Mouse (Mus musculus) MEL (cell line): ENCODE measurements around the gene Fam160a1. TPM values are rescaled to one million over a fixed set of nuclear protein-coding genes. Genes with fewer than 3 reads are reported as not detected.

Experiments
- DNase-seq: peaks from one replicate; pipeline ENCODE4 v3.0.0; 2011; ENCODE audit warnings: low read depth, low spot score
- H3K27ac ChIP-seq: 2 replicates; pipeline ENCODE4 v1.5.1; 2012; ENCODE audit warnings: low read depth, mild to moderate bottlenecking, control low read depth, low read length, moderate library complexity; ENCODE audit not compliant: control insufficient read depth
- H3K27me3 ChIP-seq, 2 experiments: fragments of 150-350 bp in 1 of 2; sonication (generic) in 1 of 2; 2 replicates each; pipeline ENCODE4 v1.6.1; 2012; ENCODE audit warnings: low read length in 2 of 2, mild to moderate bottlenecking in 2 of 2, improper control_type of control experiment in 1 of 2, moderate library complexity in 1 of 2; ENCODE audit not compliant: insufficient read depth in 2 of 2, control insufficient read depth in 1 of 2
- H3K36me3 ChIP-seq, 2 experiments: 2 replicates each; pipeline ENCODE4 v1.6.1; 2012 to 2014; ENCODE audit warnings: low read length in 2 of 2, improper control_type of control experiment in 1 of 2, inconsistent platforms in 1 of 2, mild to moderate bottlenecking in 1 of 2; ENCODE audit not compliant: insufficient read depth in 2 of 2, control insufficient read depth in 1 of 2
- H3K4me1 ChIP-seq, 2 experiments: fragments of 150-350 bp in 1 of 2; sonication (generic) in 1 of 2; 2 replicates each; pipeline ENCODE4 v1.6.1; 2012; ENCODE audit warnings: low read length in 2 of 2, improper control_type of control experiment in 1 of 2, mild to moderate bottlenecking in 1 of 2; ENCODE audit not compliant: insufficient read depth in 2 of 2, control insufficient read depth in 1 of 2
- H3K4me3 ChIP-seq, 2 experiments: fragments of 150-350 bp in 1 of 2; sonication (generic) in 1 of 2; 2 replicates each; pipeline ENCODE4 v1.5.1; 2012; ENCODE audit warnings: low read depth in 2 of 2, low read length in 2 of 2, mild to moderate bottlenecking in 2 of 2, moderate library complexity in 2 of 2, control low read depth in 1 of 2, improper control_type of control experiment in 1 of 2; ENCODE audit not compliant: control insufficient read depth in 1 of 2, insufficient read depth in 1 of 2
- H3K79me2 ChIP-seq: 2 replicates; pipeline ENCODE4 v1.6.1; 2012; ENCODE audit warnings: mild to moderate bottlenecking, low read length, moderate library complexity; ENCODE audit not compliant: control insufficient read depth, poor library complexity, insufficient read depth
- H3K9ac ChIP-seq: 2 replicates; pipeline ENCODE4 v1.6.1; 2012; ENCODE audit warnings: low read depth, mild to moderate bottlenecking, control low read depth, low read length, moderate library complexity; ENCODE audit not compliant: control insufficient read depth, poor library complexity, severe bottlenecking
- H3K9me3 ChIP-seq: fragments of 150-350 bp; sonication (generic); replicated peaks from 2 replicates; pipeline ENCODE4 v1.6.1; 2012; ENCODE audit warnings: mild to moderate bottlenecking, low read length, improper control_type of control experiment, moderate library complexity; ENCODE audit not compliant: insufficient read depth
- CTCF ChIP-seq, 3 experiments: IDR thresholded peaks in 2 of 3; conservative IDR thresholded peaks in 1 of 3; 2 replicates each; pipeline ENCODE4 v1.5.1; 2011 to 2012; ENCODE audit warnings: low read length in 3 of 3, low read depth in 2 of 3, mild to moderate bottlenecking in 2 of 3, improper control_type of control experiment in 1 of 3, inconsistent platforms in 1 of 3, mixed read lengths in 1 of 3, moderate library complexity in 1 of 3; ENCODE audit not compliant: control insufficient read depth in 1 of 3, insufficient read depth in 1 of 3, poor library complexity in 1 of 3, severe bottlenecking in 1 of 3
- E2F4 ChIP-seq: IDR thresholded peaks from 2 replicates; pipeline ENCODE4 v1.6.1; 2011; ENCODE audit warnings: low read depth, low read length, improper control_type of control experiment, borderline replicate concordance
- GABPA ChIP-seq: IDR thresholded peaks from 2 replicates; pipeline ENCODE4 v1.6.1; 2012; ENCODE audit warnings: low read depth, mild to moderate bottlenecking, inconsistent platforms, low read length, improper control_type of control experiment, moderate library complexity
- GATA1 ChIP-seq: IDR thresholded peaks from 2 replicates; pipeline ENCODE4 v1.6.1; 2011; ENCODE audit warnings: low read depth, low read length, improper control_type of control experiment
- HCFC1 ChIP-seq: IDR thresholded peaks from 2 replicates; pipeline ENCODE4 v1.6.1; 2012; ENCODE audit warnings: low read depth, mild to moderate bottlenecking, inconsistent platforms, low read length, improper control_type of control experiment, moderate library complexity
- MAFK ChIP-seq: IDR thresholded peaks from 2 replicates; pipeline ENCODE4 v1.6.1; 2011; ENCODE audit warnings: low read depth, mild to moderate bottlenecking, low read length, improper control_type of control experiment, borderline replicate concordance
- MAX ChIP-seq: IDR thresholded peaks from 2 replicates; pipeline ENCODE4 v1.6.1; 2011; ENCODE audit warnings: low read length, improper control_type of control experiment
- MEF2A ChIP-seq: IDR thresholded peaks from 2 replicates; pipeline ENCODE4 v1.6.1; 2014; ENCODE audit warnings: low read depth, mild to moderate bottlenecking, inconsistent platforms, low read length, improper control_type of control experiment; ENCODE audit not compliant: poor library complexity, insufficient replicate concordance, severe bottlenecking; ENCODE audit errors: extremely low read depth
- MYB ChIP-seq: IDR thresholded peaks from 2 replicates; pipeline ENCODE4 v1.6.1; 2011; ENCODE audit warnings: mild to moderate bottlenecking, low read depth, low read length, improper control_type of control experiment
- RCOR1 ChIP-seq: IDR thresholded peaks from 2 replicates; pipeline ENCODE4 v1.6.1; 2012; ENCODE audit warnings: low read depth, mild to moderate bottlenecking, inconsistent platforms, low read length, improper control_type of control experiment
- SMC3 ChIP-seq: IDR thresholded peaks from 2 replicates; pipeline ENCODE4 v1.6.1; 2011; ENCODE audit warnings: low read depth, low read length, improper control_type of control experiment
- TAL1 ChIP-seq: IDR thresholded peaks from 2 replicates; pipeline ENCODE4 v1.6.1; 2012; ENCODE audit warnings: mild to moderate bottlenecking, inconsistent platforms, low read length, moderate library complexity, mixed read lengths
- TBP ChIP-seq: IDR thresholded peaks from 2 replicates; pipeline ENCODE4 v1.8.0; 2011; ENCODE audit warnings: low read depth, low read length, improper control_type of control experiment
- TCF12 ChIP-seq: IDR thresholded peaks from 2 replicates; pipeline ENCODE4 v1.6.1; 2014; ENCODE audit warnings: low read depth, mild to moderate bottlenecking, inconsistent platforms, low read length, improper control_type of control experiment, moderate library complexity
- UBTF ChIP-seq: IDR thresholded peaks from 2 replicates; pipeline ENCODE4 v1.6.1; 2012; ENCODE audit warnings: low read depth, mild to moderate bottlenecking, inconsistent platforms, low read length, improper control_type of control experiment, moderate library complexity, borderline replicate concordance; ENCODE audit not compliant: insufficient read depth
- USF2 ChIP-seq, 2 experiments: IDR thresholded peaks; 2 replicates each; pipeline ENCODE4 v1.6.1; 2011 to 2012; ENCODE audit warnings: improper control_type of control experiment in 2 of 2, low read length in 2 of 2, borderline replicate concordance in 1 of 2, inconsistent platforms in 1 of 2, low read depth in 1 of 2, mild to moderate bottlenecking in 1 of 2; ENCODE audit not compliant: insufficient read depth in 1 of 2
- ZC3H11A ChIP-seq: IDR thresholded peaks from 2 replicates; pipeline ENCODE4 v1.6.1; 2012; ENCODE audit warnings: low read depth, mild to moderate bottlenecking, inconsistent platforms, low read length, improper control_type of control experiment
- ZKSCAN1 ChIP-seq: IDR thresholded peaks from 2 replicates; pipeline ENCODE4 v1.6.1; 2012; ENCODE audit warnings: low read depth, mild to moderate bottlenecking, inconsistent platforms, low read length, improper control_type of control experiment, moderate library complexity
- ZMIZ1 ChIP-seq: IDR thresholded peaks from 2 replicates; pipeline ENCODE4 v1.6.1; 2012; ENCODE audit warnings: low read depth, mild to moderate bottlenecking, inconsistent platforms, low read length, improper control_type of control experiment, moderate library complexity
- polyA plus RNA-seq, 2 experiments: library from polyadenylated mRNA; stranded (reverse) in 1 of 2; unstranded in 1 of 2; fragments of >175 nt in 1 of 2; fragments of >200 nt in 1 of 2; gene quantifications; 2 replicates each; pipeline versions ENCODE4 v1.2.1 to v1.2.4; 2012; ENCODE audit warnings: low replicate concordance in 2 of 2, low read depth in 1 of 2; ENCODE audit not compliant: insufficient read length in 2 of 2, insufficient read depth in 1 of 2, missing spikeins in 1 of 2
- total RNA-seq: library from RNA; depleted of rRNA; stranded (reverse); fragments of 300-350 nt; gene quantifications from 2 replicates; pipeline ENCODE4 v1.2.3, GENCODE M21; 2012

Fam160a1 gene
- total and polyA plus RNA-seq, 3 experiments, result not detected

DNA sequence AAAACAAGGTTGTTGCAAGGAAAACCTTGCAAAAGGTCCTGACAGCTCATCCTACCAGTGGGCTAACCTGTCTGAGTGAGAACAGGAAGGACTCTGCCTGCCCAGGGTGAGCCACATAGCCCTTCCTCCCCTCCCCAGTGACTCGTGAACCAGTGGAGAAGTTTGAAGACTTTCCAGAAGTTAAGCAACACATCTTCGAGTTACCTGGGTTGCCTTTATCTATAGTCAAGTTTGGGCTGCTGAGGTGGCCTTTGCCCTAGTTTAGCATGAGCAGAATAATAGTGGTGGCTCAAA is 182.0 kb downstream of the Fam160a1 start:
- TF ChIP-seq MAX (no peak), TBP (no peak), E2F4 (no peak), RCOR1 (no peak), MAFK (no peak), ZC3H11A (no peak), CTCF (IDR thresholded peaks at IDR 0.05 in 2 of 3, conservative IDR thresholded peaks at IDR 0.05 in 1 of 3; ENCODE audit: control insufficient read depth in 1 of 3, insufficient read depth in 1 of 3, low read depth in 2 of 3, low read length in 3 of 3, poor library complexity in 1 of 3, severe bottlenecking in 1 of 3) (no peak), TAL1 (no peak), MYB (no peak), GABPA (no peak), TCF12 (no peak), ZMIZ1 (no peak), ZKSCAN1 (no peak), MEF2A (no peak), UBTF (no peak), SMC3 (no peak)
- Histone ChIP-seq H3K36me3 (no peaks in the 10 kb centered on the region), H3K9ac (no peak overlapping the region), H3K9me3 (no peaks in the 10 kb centered on the region), H3K4me1 (no peaks in the 10 kb centered on the region), H3K27ac (no peak overlapping the region), H3K4me3 (no peak overlapping the region), H3K79me2 (no peaks in the 10 kb centered on the region), H3K27me3 (no peaks in the 10 kb centered on the region)
- DNase-seq, result no peak

DNA sequence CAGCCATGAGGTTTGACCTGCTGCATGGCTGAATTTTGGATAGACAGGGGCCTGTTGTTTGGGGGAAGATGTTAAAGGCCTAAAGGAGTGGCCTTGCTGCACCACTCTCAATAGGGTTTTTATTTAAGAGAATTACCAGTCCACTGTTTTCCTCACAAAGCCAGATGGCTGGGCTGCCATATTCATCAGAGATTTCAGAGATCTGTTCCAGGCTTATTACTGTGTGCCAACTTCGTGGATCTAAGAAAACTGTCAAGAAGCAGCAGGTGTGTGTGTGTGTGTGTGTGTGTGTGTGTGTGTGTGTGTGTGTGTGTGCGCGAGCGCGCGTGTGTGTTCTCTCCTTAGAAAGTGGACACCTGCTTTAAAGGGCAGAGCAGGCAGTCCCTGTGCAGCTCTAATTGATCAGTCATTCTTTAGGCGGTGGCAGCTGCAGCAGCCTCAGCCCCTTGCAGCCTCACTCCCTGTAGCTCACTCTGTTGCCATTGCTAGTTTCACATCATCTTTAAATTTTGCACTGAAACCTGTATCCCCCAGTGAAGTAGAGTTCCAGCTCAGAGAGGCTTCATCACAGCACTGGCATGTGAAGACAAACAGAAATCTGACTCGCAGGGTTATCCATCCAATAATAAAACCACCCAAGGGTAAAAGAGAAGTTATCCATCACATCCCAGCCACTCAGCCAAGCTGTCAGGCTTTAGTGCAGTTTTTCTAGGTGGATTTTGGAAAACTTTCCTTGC is 182.5 kb downstream of the Fam160a1 start:
- H3K4me3 ChIP-seq, result no peak overlapping the region
- H3K4me1 ChIP-seq, result no peaks in the 10 kb centered on the region
- H3K27me3 ChIP-seq, result no peaks in the 10 kb centered on the region
- no peak overlapping the region for H3K27ac ChIP-seq
- H3K79me2 ChIP-seq, result no peaks in the 10 kb centered on the region
- H3K36me3 ChIP-seq, result no peaks in the 10 kb centered on the region
- TF ChIP-seq HCFC1 (no peak), USF2 (IDR thresholded peaks at IDR 0.05; ENCODE audit: borderline replicate concordance in 1 of 2, insufficient read depth in 1 of 2, low read depth in 1 of 2, low read length in 2 of 2) (no peak), GATA1 (no peak)
- H3K9me3 ChIP-seq, result no peaks in the 10 kb centered on the region
- no peak for DNase-seq
- H3K9ac ChIP-seq, result no peak overlapping the region
